Mouse (Mus musculus) spleen, adult 2 months (tissue): ENCODE measurements around the gene Fcgrt.

Experiments used
- CTCF ChIP-seq: fragments of 200-500 bp; IDR thresholded peaks from 2 replicates; pipeline ENCODE4 v1.5.1; 2011; ENCODE audit warnings: mild to moderate bottlenecking, inconsistent platforms; ENCODE audit not compliant: insufficient read depth, insufficient read length, insufficient replicate concordance; ENCODE audit errors: extremely low read depth
- POLR2A ChIP-seq: fragments of 200-500 bp; IDR thresholded peaks from 2 replicates; pipeline ENCODE4 v1.6.1; 2011; ENCODE audit warnings: low read depth, low read length, inconsistent platforms

DNA sequence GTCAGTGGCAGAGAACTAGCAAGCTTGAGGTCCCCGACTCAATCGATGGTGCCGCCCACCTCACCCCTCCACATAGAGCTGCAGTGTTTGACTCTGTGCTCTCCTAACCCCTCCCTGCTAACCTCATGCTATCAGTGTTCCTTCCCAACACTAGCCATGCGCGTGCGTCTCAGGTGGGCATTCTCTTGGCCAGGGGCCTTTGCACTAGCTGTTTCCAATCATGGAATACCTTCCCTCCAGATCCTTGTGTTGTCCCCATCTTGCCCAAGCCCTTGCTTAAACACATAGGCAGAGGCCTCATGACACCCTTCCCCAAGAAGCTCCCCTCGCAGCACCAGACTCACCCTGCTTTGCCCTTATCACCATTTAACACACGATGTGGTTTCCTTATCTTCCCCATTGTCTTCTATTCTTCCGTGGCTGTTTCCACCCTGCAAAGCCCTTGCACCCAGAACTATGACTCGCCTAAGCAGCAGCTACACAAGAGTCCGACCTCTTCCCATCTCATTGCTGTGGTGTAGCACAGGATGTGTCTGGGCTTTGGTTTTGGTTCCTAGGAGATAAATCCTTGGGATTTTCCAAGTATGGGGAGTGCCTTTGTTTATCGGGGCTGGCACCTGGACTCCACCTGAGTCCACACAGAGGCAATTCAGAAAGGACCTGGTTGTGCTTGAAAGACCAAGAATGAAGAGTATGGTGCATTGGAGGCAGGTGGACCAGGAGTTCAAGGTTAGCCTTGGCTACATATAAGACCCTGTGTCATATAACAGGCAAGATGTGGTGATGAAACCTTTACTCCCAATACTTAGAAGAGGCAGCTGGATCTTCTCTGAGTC is 33.7 kb upstream of the Fcgrt start:
- TF ChIP-seq CTCF (no peak), POLR2A (no peak)
